Mouse (Mus musculus) layer of hippocampus, adult 2 months (tissue): ENCODE results near the gene Olfr319. TPM values are rescaled to one million over a fixed set of nuclear protein-coding genes. Genes with fewer than 3 reads are reported as not detected.
"Not testable (repeated sequence)": the region's sequence is repeated elsewhere in the genome, so short reads cannot be mapped to it uniquely, and the experiment has no call there.

Source experiments
- DNase-seq, 2 experiments: peaks; one replicate each; pipeline ENCODE4 v3.0.0; 2022; ENCODE audit warnings: low spot score in 2 of 2
- H3K27ac ChIP-seq: fragments of 200-600 bp; 2 replicates; pipeline ENCODE4 v1.8.1; 2022
- H3K4me3 ChIP-seq: fragments of 200-600 bp; 2 replicates; pipeline ENCODE4 v1.8.1; 2022; ENCODE audit warnings: mild to moderate bottlenecking
- CTCF ChIP-seq: fragments of 200-600 bp; conservative IDR thresholded peaks from 2 replicates; pipeline ENCODE4 v1.8.1; 2022; ENCODE audit warnings: antibody characterized with exemption, mild to moderate bottlenecking, moderate library complexity
- long read RNA-seq, 2 experiments: library from polyadenylated mRNA; stranded (forward); transcript quantifications; one replicate each; pipeline ENCODE4 v2.0.0; 2021; ENCODE audit warnings: borderline mapping rate in 2 of 2
- total RNA-seq, 2 experiments: library from RNA; stranded (reverse); gene quantifications; 2 replicates each; pipeline ENCODE4 v1.2.3; 2021

Olfr319 gene
- not detected for total RNA-seq
- long read RNA-seq, experiment 1, result 0 reads
- long read RNA-seq, experiment 2, result 0 reads

DNA sequence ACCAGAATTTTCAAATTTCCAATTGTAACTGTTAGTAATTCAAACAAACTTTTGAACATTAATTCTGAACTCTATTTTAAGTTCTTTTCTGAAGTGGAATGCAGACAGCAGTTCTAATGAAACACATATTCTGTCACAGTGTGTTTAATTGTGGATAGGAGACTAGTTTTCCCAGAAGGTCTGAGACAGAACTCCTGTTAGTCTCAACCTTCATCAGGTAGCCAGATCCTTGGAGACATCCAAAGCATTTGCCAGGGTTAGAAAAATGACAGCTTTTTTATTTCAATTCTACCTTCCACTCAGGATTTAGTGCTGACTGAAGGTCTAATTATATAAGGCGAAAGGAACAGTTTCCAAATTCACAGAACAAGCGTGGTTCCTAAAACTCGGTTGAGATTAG lies at the start of gene Olfr319:
Gene Olfr319, plus strand, starts transcription at position 301 of the 400 bp plus-strand sequence.
- DNase-seq, result no peak
- TF ChIP-seq CTCF, result no peak
- H3K4me3 ChIP-seq, result no peak within 1 kb of the TSS
- H3K27ac ChIP-seq, result no peak within 1 kb of the TSS

DNA sequence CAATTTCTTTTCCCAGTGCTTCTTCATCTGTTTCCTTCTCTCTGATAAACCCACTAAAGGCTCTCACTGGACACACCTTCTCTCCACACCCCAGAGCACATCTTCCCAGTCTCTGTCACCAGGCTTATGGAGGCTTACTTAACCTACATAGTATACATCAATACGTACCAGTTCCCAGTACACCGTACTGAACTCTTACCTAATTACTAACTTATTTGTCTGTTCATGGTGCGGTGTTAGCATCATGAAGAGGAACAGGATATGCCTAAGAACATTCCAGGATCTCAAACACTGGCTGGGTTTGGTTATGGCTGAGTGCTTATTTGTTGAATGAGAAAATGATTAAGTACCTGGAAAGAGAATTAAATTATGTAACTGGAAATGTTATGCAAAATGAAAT lies 43.8 kb upstream of the Olfr319 start:
- Histone ChIP-seq H3K4me3 (no peak overlapping the region), H3K27ac (no peak overlapping the region)
- TF ChIP-seq CTCF, result no peak
- DNase-seq, result no peak

DNA sequence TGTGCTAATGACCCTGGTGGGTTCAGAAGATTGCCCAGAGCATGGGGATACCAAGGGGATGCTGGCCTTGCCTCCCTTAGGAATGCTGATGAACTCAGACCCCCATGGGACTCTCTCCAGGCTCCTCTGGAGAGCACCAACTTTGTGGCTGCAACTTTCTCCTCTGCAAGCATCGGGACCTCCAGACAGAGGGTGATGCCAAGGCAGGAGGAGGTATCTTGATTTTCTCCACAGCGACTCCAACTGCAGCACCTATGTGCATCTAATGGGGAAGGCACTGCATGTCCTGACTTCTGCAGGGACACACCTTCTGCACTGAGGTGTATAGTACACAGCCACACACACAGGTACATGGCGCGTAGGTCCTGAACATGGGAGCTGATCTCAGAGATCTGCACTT lies 40.4 kb upstream of the Olfr319 start, which contains the start of gene Olfr322:
Gene Olfr322, plus strand, starts transcription at position 187 of the 400 bp plus-strand sequence.
- no peak for TF ChIP-seq CTCF
- no peak within 1 kb of the TSS for H3K4me3 ChIP-seq
- DNase-seq, result no peak
- no peak within 1 kb of the TSS for H3K27ac ChIP-seq

DNA sequence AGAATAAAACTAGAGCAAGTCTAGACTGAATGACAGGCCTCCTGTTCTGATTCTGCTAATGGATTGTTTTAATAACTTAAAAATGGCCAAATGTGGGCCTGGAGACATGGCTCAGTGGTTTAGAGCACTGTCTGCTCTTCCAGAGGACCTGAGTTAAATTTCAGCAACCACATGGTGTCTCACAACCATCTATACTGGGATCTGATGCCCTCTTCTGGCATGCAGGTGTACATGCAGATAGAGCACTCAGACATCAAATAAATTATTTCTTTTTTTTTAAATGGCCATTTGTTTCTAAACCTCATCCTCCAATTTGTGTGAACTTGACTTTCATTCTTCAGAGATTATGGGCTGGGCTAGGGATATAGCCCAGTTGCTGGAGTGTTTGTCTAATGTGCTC lies 29.7 kb upstream of the Olfr319 start:
- Histone ChIP-seq H3K4me3 (no peak overlapping the region), H3K27ac (no peak overlapping the region)
- DNase-seq, result no peak
- TF ChIP-seq CTCF, result peak; percentile 43

GRCm38 (mm10) chr11:58671825-58672224 lies 27.1 kb upstream of the Olfr319 start:
- peak; percentile 51 for TF ChIP-seq CTCF
- no peak for DNase-seq
- Histone ChIP-seq H3K27ac (no peak overlapping the region), H3K4me3 (no peak overlapping the region)

GRCm38 (mm10) chr11:58680799-58681198 lies 18.2 kb upstream of the Olfr319 start, which contains the start of gene Olfr320:
Olfr320 (plus strand) TSS chr11:58681099.
- no peak within 1 kb of the TSS for H3K4me3 ChIP-seq
- H3K27ac ChIP-seq, result no peak within 1 kb of the TSS
- TF ChIP-seq CTCF, result no peak
- no peak for DNase-seq

DNA sequence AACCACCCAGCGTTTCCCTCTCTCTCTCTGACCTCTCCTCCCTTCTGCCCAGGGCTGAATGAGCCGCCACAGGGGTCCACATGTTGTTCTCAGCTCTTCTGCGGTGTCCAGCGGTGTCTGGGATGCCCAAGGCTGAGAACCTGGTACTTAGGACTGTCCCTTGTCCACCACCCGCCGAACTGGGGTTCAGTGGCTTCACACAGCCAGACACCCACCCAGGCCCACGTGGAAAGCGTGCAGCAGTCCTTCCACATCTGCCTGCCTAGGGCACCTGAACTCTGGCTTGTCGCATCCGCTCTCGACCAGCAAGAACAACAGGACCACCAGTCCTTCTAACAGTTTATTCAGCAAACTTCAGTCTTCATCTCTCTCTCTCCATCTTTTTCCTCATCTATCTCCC lies 10.1 kb downstream of the Olfr319 start:
- Histone ChIP-seq H3K27ac (no peak overlapping the region), H3K4me3 (no peak overlapping the region)
- DNase-seq, result no peak
- no peak for TF ChIP-seq CTCF

GRCm38 (mm10) chr11:58717723-58718122 lies 18.8 kb downstream of the Olfr319 start:
- not testable (repeated sequence) for H3K27ac ChIP-seq, H3K4me3 ChIP-seq, DNase-seq

DNA sequence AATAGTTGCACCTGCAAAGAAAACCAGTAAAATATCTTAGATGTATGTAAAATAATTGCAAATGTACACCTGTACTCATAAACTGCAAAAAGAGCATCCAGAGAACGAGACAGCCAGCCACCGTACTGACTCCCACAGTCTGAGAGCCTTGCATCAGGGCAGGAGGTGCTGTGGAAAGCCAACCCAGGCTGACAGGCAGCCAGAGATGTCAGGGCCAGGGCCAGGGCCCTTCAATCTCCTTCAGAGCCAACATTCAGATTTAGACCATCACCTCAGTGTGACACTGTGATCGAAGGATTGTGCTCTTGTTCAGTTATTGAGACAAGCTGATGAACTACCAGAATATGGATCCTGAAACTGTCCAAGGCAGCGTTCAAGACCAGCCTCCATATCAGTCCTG lies 20.7 kb downstream of the Olfr319 start:
- TF ChIP-seq CTCF, result no peak
- no peak overlapping the region for H3K4me3 ChIP-seq
- no peak overlapping the region for H3K27ac ChIP-seq
- no peak for DNase-seq

DNA sequence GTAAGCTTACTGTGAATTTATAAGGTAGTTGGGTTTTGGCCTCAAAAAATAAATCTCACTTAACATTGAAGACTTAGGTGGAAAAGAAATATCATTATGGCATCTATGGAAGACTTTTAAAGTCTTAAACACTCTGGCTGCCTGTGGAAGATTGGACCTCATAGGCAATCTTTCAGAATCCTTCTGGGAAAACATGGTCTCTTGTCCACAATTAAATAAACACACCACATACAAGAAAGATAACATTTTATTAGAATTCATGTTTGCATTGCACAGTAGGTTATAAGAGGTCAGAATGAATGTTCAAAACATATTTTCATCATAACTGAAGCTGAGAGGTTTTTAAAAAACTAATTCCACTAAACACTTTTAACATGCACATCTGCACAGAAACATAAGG lies 25.0 kb downstream of the Olfr319 start, which contains the start of gene Olfr318:
Gene Olfr318, minus strand, starts transcription at position 101 of the 400 bp plus-strand sequence.
- Histone ChIP-seq H3K27ac (no peak within 1 kb of the TSS), H3K4me3 (no peak within 1 kb of the TSS)
- no peak for TF ChIP-seq CTCF
- no peak for DNase-seq

DNA sequence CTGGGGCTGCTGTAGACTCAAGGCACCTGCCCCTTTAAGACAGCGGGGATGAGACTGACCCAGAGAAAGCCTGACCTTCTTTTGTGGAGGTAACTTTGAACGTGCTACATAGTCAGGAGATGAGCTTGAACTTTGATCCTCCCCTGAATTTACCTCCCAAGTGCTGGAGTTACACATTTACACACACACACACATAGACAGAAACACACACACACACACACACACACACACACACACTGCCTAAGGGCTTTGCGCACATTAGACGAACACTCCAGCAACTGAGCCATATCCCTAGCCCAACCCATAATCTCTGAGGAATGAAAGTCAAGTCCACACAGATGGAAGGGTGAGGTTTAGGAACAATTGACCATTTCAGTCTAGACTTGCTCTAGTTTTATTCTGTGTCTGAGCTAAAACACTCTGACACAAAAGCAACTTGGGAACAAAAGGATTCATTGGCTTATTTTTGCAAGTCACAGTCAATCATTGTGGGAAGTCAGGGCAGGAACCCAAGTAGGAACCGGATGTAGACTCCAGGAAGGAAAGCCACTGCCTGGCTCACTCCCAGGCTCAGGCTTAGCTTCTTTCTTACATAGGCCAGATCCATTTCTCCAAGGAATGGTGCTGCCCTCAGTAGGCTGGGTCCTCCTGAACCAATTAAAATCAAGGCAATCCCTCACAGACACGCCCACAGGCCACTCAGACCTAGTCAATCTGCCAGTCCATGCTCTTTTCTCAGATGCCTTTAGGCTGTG lies 29.1 kb downstream of the Olfr319 start:
- H3K27ac ChIP-seq, H3K4me3 ChIP-seq, DNase-seq: not testable (repeated sequence)

GRCm38 (mm10) chr11:58733372-58733771 lies 34.4 kb downstream of the Olfr319 start:
- no peak overlapping the region for H3K27ac ChIP-seq
- DNase-seq, result peak; percentile 41 to 59
- no peak for TF ChIP-seq CTCF
- H3K4me3 ChIP-seq, result no peak overlapping the region; the same call in 1 of the 2 replicates

DNA sequence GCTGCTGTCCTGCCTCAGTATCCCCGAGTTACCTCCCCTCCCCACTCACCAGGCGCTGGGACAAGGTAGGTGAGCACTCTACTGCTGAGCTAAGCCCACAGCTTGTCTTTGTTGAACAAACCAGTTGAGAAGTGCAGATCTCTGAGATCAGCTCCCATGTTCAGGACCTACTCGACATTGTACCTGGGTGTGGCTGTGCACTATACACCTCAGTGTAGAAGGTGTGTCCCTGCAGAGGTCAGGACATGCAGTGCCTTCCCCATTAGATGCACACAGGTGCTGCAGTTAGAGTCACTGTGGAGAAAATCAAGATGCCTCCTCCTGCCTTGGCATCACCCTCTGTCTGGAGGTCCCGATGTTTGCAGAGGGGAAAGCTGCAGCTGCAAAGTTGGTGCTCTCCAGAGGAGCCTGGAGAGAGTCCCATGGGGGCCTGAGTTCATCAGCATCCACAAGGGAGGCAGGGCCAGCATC lies 39.9 kb downstream of the Olfr319 start, which contains the start of gene Olfr317:
Gene Olfr317, minus strand, starts transcription at position 421 of the 471 bp plus-strand sequence.
- TF ChIP-seq CTCF, result no peak
- no peak for DNase-seq
- Histone ChIP-seq H3K4me3 (no peak within 1 kb of the TSS), H3K27ac (no peak within 1 kb of the TSS)

GRCm38 (mm10) chr11:58751096-58751495 lies 52.1 kb downstream of the Olfr319 start:
- peak; percentile 13 to 23 for DNase-seq
- H3K4me3 ChIP-seq, H3K27ac ChIP-seq: not testable (repeated sequence)
